Mouse (Mus musculus): ENCODE measurements around the gene Ccdc88c. TPM values are rescaled to one million over a fixed set of nuclear protein-coding genes. Genes with fewer than 3 reads are reported as not detected.
A peak's percentile ranks its signal among the peaks of the same experiment; 100 is the strongest.

Ccdc88c gene
- polyA plus RNA-seq, 1 experiment from 2014 or later = 8.4 TPM

DNA sequence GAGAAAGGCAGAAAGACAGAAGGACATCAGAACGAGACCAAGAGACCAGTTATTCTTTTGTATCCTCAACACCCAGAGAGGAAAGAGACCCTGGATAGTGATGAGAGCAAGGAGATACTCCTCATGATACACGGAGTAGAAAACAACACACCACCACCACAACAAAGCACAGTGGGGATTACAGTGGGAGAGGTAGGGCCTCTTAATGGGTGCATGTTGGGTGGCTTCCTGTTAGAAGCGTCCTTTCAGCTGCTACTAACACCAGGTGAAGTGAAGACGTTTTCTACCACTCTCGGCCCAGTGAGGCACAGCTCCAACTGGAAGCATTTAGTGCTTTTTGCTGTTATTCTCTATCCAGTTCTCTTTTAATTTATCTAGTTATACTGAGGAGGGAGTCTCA, 122.0 kb downstream of the Ccdc88c start:
- H3K4me3 ChIP-seq = no peak overlapping the region
- no peak overlapping the region for H3K4me2 ChIP-seq

DNA sequence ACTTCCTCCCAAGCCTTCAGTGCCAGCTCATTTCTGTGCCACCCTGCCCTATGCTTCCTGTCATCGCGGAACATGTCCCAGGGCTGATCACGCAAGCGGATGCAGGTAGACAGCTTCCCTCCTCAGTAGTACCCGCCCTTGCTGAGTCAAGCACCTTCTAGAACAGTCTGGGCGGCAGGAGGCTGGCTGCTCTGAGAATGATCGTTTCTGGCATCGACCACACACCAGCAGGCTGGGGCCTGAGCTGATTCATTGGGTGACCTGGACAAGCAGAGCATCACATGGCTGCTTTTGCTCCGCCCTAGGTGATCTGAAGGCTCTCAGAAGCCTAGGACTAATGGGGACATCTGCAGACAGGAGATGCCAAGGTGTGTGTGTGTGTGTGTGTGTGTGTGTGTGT, 125.1 kb downstream of the Ccdc88c start:
- H3K27ac ChIP-seq = no peak overlapping the region
- WGBS (ENCODE audit: insufficient replicate concordance) = 70% methylated on average over 9 of the region's 9 CpGs
- H3K9me3 ChIP-seq (replicated peaks) = no peaks in the 10 kb centered on the region
- no peak overlapping the region for H3K9ac ChIP-seq
- H3K4me1 ChIP-seq = 0 out of 2 replicates have a peak, but pooled peaks cover 8% of the 10 kb centered on the region
- no peak overlapping the region for H3K4me3 ChIP-seq
- peaks cover 88% of the 10 kb centered on the region for H3K27me3 ChIP-seq (replicated peaks)
- no peaks in the 10 kb centered on the region for H3K36me3 ChIP-seq
- H3K4me2 ChIP-seq = no peak overlapping the region
- no peak for ATAC-seq

More for the DNA sequence above, 122.0 kb downstream of the Ccdc88c start:
- ATAC-seq = no peak
- 63% methylated on average over 5 of the region's 5 CpGs for WGBS (ENCODE audit: insufficient replicate concordance)
- H3K36me3 ChIP-seq = peaks cover 8% of the 10 kb centered on the region
- H3K9ac ChIP-seq = no peak overlapping the region
- H3K27me3 ChIP-seq (replicated peaks) = peaks cover 73% of the 10 kb centered on the region
- H3K27ac ChIP-seq = no peak overlapping the region
- H3K9me3 ChIP-seq (replicated peaks) = no peaks in the 10 kb centered on the region
- H3K4me1 ChIP-seq = no peaks in the 10 kb centered on the region

- no peak overlapping the region for H3K9ac ChIP-seq
- no peak overlapping the region for H3K27ac ChIP-seq
- H3K4me3 ChIP-seq = no peak overlapping the region
- H3K36me3 ChIP-seq = no peaks in the 10 kb centered on the region
- H3K9me3 ChIP-seq (replicated peaks) = no peaks in the 10 kb centered on the region
- 0 out of 2 replicates have a peak, but pooled peaks cover 8% of the 10 kb centered on the region for H3K4me1 ChIP-seq
- H3K4me2 ChIP-seq = no peak overlapping the region
- 54% methylated on average over 6 of the region's 6 CpGs for WGBS (ENCODE audit: insufficient replicate concordance)
- peaks cover 88% of the 10 kb centered on the region for H3K27me3 ChIP-seq (replicated peaks)
- ATAC-seq = no peak
Observed at GRCm38 (mm10) chr12:100901386-100901785, 127.5 kb downstream of the Ccdc88c start.

- H3K36me3 ChIP-seq = no peaks in the 10 kb centered on the region
- H3K4me2 ChIP-seq = no peak overlapping the region
- no peak overlapping the region for H3K4me3 ChIP-seq
- peaks cover 88% of the 10 kb centered on the region for H3K27me3 ChIP-seq (replicated peaks)
- H3K27ac ChIP-seq = no peak overlapping the region
- H3K9ac ChIP-seq = no peak overlapping the region
- H3K9me3 ChIP-seq (replicated peaks) = no peaks in the 10 kb centered on the region
- ATAC-seq = no peak
- H3K4me1 ChIP-seq = 0 out of 2 replicates have a peak, but pooled peaks cover 8% of the 10 kb centered on the region
- 54% methylated on average over 6 of the region's 6 CpGs for WGBS (ENCODE audit: insufficient replicate concordance)
Observed at GRCm38 (mm10) chr12:100900901-100901300, 128.0 kb downstream of the Ccdc88c start.

GRCm38 (mm10) chr12:100899111-100899640, 129.7 kb downstream of the Ccdc88c start:
- no peaks in the 10 kb centered on the region for H3K9me3 ChIP-seq (replicated peaks)
- no peak overlapping the region for H3K9ac ChIP-seq
- no peaks in the 10 kb centered on the region for H3K36me3 ChIP-seq
- peak; percentile 13; the same call in 1 of the 2 replicates for ATAC-seq
- WGBS (ENCODE audit: insufficient replicate concordance) = under 1% methylated on average over 30 of the region's 30 CpGs
- peaks cover 91% of the 10 kb centered on the region for H3K27me3 ChIP-seq (replicated peaks)
- H3K27ac ChIP-seq = no peak overlapping the region
- H3K4me1 ChIP-seq = 0 out of 2 replicates have a peak, but pooled peaks cover 8% of the 10 kb centered on the region
- peak overlapping the region; percentile 26 for H3K4me2 ChIP-seq
- no peak overlapping the region for H3K4me3 ChIP-seq

DNA sequence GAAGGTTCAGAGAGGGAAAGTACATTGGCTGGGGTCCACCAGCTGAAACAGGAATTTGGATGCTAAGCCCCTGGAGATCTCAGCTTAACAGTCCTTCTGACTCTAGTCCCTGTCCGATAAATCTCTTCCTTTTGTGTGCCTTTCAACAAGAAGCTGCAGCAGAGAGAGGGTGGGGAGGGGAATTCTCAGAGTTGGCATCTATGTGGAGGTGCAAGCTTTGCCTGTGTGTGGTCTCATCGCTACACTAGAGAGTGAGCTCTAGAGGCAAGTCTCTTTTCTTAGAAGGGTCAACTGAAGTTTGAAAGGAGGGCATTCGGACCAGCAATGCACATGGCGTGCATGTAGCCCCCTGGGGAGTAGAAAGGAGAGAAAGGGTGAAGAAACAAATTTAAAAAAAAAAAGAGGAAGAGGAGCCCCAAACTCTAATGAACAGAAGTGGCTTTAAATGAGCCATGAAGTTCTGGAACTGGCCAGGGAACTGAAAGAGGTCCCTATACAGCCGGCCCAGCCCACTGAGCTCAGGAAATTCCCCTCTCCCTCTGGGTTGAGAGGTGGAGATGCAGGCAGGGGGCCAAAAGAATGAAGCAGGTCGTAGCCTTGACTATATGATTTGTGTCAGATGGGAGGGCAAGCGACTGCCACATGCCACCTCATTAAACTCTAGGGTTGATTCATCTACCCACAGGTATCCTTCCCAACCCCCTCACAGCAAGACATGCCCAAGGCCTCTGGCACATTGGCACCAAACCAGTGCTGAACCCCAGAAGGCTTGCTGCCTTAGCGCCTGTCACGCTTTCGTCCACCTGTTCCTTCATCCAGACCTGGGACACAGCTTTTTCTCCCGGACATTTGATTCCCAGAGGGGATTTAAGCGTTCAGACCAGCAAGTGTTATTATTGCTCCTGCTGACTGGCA, 130.9 kb downstream of the Ccdc88c start:
- no peak overlapping the region for H3K9ac ChIP-seq
- peaks cover 82% of the 10 kb centered on the region for H3K27me3 ChIP-seq (replicated peaks)
- H3K4me1 ChIP-seq = 0 out of 2 replicates have a peak, but pooled peaks cover 8% of the 10 kb centered on the region
- no peak overlapping the region for H3K4me3 ChIP-seq
- H3K4me2 ChIP-seq = no peak overlapping the region
- no peaks in the 10 kb centered on the region for H3K9me3 ChIP-seq (replicated peaks)
- H3K36me3 ChIP-seq = no peaks in the 10 kb centered on the region
- no peak for ATAC-seq
- no peak overlapping the region for H3K27ac ChIP-seq
- 40% methylated on average over 12 of the region's 12 CpGs for WGBS (ENCODE audit: insufficient replicate concordance)

GRCm38 (mm10) chr12:100896661-100897060, 132.2 kb downstream of the Ccdc88c start:
- no peaks in the 10 kb centered on the region for H3K36me3 ChIP-seq
- 0 out of 2 replicates have a peak, but pooled peaks cover 8% of the 10 kb centered on the region for H3K4me1 ChIP-seq
- peaks cover 70% of the 10 kb centered on the region for H3K27me3 ChIP-seq (replicated peaks)
- H3K9ac ChIP-seq = no peak overlapping the region
- H3K27ac ChIP-seq = no peak overlapping the region
- no peaks in the 10 kb centered on the region for H3K9me3 ChIP-seq (replicated peaks)
- no peak overlapping the region for H3K4me2 ChIP-seq
- H3K4me3 ChIP-seq = no peak overlapping the region
- no peak for ATAC-seq
- 16% methylated on average over 3 of the region's 3 CpGs for WGBS (ENCODE audit: insufficient replicate concordance)

DNA sequence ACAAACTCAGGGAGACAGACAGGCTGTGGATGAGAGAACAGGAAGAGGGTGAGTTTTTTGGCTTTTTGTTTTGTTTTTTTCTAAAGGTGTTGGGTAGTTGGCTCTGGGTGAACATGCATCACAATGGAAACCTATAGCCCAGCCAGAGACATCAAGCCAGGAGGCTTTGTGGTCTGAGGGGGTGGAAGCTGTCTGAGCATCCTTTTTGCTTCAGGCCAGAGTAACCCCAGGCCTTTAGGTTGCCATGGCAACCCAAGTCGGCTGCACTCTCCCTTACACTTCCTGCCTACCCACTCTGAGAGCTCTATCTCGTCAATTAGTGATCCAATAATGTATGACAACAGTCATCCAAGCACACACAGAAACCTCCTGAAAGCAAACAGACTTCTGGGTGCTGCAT, 133.4 kb downstream of the Ccdc88c start:
- 18% methylated on average over 2 of the region's 2 CpGs for WGBS (ENCODE audit: insufficient replicate concordance)
- Histone ChIP-seq H3K9me3 (replicated peaks) (no peaks in the 10 kb centered on the region), H3K27me3 (replicated peaks) (peaks cover 60% of the 10 kb centered on the region), H3K36me3 (no peaks in the 10 kb centered on the region), H3K9ac (no peak overlapping the region), H3K4me1 (0 out of 2 replicates have a peak, but pooled peaks cover 8% of the 10 kb centered on the region), H3K4me2 (no peak overlapping the region), H3K4me3 (no peak overlapping the region), H3K27ac (no peak overlapping the region)
- no peak for ATAC-seq

- Histone ChIP-seq H3K4me3 (no peak overlapping the region), H3K27ac (no peak overlapping the region), H3K27me3 (replicated peaks) (peaks cover 38% of the 10 kb centered on the region), H3K4me2 (no peak overlapping the region), H3K9me3 (replicated peaks) (no peaks in the 10 kb centered on the region), H3K4me1 (no peaks in the 10 kb centered on the region), H3K9ac (no peak overlapping the region), H3K36me3 (no peaks in the 10 kb centered on the region)
- WGBS (ENCODE audit: insufficient replicate concordance) = 43% methylated on average over 3 of the region's 3 CpGs
- ATAC-seq = no peak
Observed at GRCm38 (mm10) chr12:100890548-100890947, 138.3 kb downstream of the Ccdc88c start.

DNA sequence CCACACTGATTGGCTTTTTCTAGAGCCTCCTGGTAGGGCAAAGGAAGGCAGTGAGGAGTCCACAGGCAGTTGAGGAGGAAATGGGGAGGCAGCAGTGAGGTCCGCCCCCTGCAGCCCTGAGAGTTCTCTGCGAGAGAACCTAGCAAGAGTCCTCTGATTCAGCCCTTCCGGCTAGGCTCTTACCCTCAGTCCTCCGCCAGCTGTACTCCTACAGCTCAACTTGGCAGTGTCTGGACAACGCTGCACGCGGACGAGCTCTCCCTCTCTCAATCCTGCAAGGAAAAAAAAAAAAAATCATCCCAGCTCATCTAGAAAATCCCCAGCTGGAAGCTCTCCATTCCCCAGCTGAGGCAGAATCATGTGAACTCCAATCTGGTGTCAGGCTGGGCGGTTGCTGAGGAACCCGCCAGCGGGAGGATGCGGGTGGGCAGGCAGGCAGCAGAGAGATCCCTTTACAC, 141.0 kb downstream of the Ccdc88c start:
- H3K9ac ChIP-seq = no peak overlapping the region
- H3K27ac ChIP-seq = no peak overlapping the region
- H3K4me3 ChIP-seq = no peak overlapping the region
- H3K9me3 ChIP-seq (replicated peaks) = no peaks in the 10 kb centered on the region
- peaks cover 29% of the 10 kb centered on the region for H3K27me3 ChIP-seq (replicated peaks)
- no peak overlapping the region for H3K4me2 ChIP-seq
- H3K36me3 ChIP-seq = no peaks in the 10 kb centered on the region
- ATAC-seq = no peak
- H3K4me1 ChIP-seq = no peaks in the 10 kb centered on the region
- 34% methylated on average over 12 of the region's 12 CpGs for WGBS (ENCODE audit: insufficient replicate concordance)

DNA sequence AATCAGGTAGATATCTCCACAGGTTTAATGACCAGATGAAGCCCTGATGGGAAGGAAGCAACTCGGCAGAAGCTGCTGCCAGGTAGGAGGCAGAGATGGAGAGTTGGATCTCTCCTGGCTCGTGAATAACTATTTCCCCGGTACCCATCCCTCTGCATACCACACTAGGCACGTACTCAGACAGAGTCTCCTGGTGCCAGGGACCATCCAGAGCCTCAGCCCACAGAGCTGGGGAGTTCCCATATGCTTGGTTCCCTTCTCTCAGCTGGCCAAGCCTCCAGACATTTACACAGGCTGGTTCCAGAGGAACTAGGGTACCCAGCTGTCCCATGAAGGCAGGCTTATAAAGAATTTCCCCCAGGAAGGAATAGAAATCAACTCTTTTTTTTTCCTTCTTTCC, 142.0 kb downstream of the Ccdc88c start:
- Histone ChIP-seq H3K4me2 (no peak overlapping the region), H3K9ac (no peak overlapping the region), H3K4me1 (no peaks in the 10 kb centered on the region), H3K9me3 (replicated peaks) (no peaks in the 10 kb centered on the region), H3K4me3 (no peak overlapping the region), H3K27ac (no peak overlapping the region), H3K36me3 (no peaks in the 10 kb centered on the region), H3K27me3 (replicated peaks) (peaks cover 29% of the 10 kb centered on the region)
- ATAC-seq = no peak
- 67% methylated on average over 4 of the region's 4 CpGs for WGBS (ENCODE audit: insufficient replicate concordance)

GRCm38 (mm10) chr12:100885585-100885984, 143.3 kb downstream of the Ccdc88c start:
- H3K27me3 ChIP-seq (replicated peaks) = peaks cover 27% of the 10 kb centered on the region
- H3K4me2 ChIP-seq = no peak overlapping the region
- 61% methylated on average over 3 of the region's 3 CpGs for WGBS (ENCODE audit: insufficient replicate concordance)
- no peak overlapping the region for H3K9ac ChIP-seq
- H3K4me1 ChIP-seq = no peaks in the 10 kb centered on the region
- H3K9me3 ChIP-seq (replicated peaks) = no peaks in the 10 kb centered on the region
- no peak overlapping the region for H3K4me3 ChIP-seq
- no peak for ATAC-seq
- no peak overlapping the region for H3K27ac ChIP-seq
- no peaks in the 10 kb centered on the region for H3K36me3 ChIP-seq

Data from liver, embryonic 12.5 days (tissue).